Mouse (Mus musculus) liver, embryonic 14.5 days (tissue): ENCODE results near the gene Kcnk18.

Source experiments
- CTCF ChIP-seq: IDR thresholded peaks from 2 replicates; pipeline ENCODE4 v1.5.1; 2016; ENCODE audit warnings: antibody characterized with exemption, low read depth, control low read depth
- EP300 ChIP-seq: IDR thresholded peaks from 2 replicates; pipeline ENCODE4 v1.6.1; 2016; ENCODE audit warnings: antibody characterized with exemption, low read depth

DNA sequence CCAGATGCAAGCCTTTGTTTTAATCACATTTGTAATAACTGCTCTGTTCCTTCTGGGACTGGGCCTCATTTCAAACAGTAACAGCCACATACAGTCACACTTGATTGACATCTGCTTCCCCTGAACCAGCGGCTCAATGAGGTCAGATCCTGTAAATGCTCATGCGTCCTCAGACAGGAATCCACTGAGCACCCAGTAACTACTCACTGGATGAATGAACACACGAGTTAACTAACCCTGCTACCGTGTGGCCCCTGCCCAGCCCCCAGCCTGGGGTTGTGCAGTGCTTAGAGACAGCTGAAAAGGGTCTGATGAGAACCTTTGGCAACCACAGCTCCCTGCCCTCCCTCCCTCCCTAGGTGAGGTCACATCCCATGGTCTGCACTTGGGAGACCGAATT lies 13.8 kb downstream of the Kcnk18 start:
- no peak for TF ChIP-seq CTCF
- TF ChIP-seq EP300: no peak
